Mouse (Mus musculus): ENCODE measurements at regions not wholly inside any gene's neighbourhood (a gene's known extent, or its start where the extent isn't known, plus 50 kb on each side); places are given as distances from the start of the nearest gene placed in this dataset.

DNA sequence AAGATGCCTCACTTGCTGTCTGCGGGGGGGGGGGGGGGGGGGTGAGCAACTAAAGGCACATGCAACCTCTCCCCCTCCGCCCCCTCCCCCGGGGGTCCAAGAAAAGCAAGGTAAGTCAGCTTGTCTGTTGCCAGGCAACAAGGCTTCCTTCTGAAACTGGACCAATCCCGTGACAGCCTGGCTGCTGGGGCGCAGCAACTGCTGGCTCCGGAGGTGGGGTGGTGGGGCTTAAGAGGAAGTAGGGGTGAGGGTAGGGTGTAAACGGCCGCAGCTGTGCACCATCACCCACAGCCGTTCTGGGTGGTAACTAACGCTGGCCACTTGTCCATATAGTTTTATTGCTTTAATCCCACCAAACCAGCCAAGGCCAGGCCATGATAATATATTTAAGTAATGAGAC, 92.2 kb upstream of the Rbm19 start:
- intact Hi-C loops (cut with DNase I), result no loop called here

DNA sequence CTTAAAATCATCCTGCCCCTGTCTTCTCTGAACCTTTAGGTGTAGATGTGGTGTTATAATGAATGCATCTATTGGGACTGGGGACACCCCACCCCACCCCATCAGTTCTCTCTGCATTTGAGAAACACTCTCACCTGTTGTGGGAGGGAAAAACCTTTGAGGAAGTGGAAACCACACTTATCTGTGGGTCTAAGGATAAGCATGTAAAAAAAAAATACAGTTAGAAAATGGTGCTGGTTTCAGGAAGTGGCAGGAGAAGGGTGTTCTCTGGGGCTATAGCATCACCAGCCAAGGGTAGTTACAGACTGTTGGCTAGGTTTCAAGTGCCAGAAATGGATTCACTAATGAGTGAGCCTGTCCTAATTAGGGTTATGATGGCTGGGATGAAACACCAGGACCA, 91.1 kb upstream of the Rbm19 start:
- DNase-seq, result no peak
- intact Hi-C loops (cut with DNase I), result no loop called here

More for the DNA sequence above, 92.2 kb upstream of the Rbm19 start:
- DNase-seq, result no peak

DNA sequence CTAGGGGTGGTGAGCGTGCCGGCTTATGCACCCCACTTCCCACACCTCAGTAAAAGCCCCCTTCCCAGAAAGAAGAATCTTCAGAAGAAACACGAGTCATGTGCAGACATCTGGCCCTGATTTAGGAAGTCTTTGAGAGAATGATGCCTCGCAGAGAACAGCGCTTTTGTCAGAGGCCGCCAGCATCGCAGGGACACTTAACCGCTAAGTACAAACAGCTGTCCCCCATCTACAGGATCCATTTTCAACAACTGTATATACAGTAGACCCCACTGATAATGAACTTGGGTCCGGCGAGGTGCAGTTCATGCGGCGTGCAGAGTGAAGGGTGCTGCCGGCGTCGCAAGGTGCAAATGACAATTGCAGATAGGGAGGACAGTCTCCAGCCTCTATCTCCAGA, 85.4 kb upstream of the Rbm19 start:
- intact Hi-C loops (cut with DNase I), result no loop called here
- DNase-seq, result no peak

DNA sequence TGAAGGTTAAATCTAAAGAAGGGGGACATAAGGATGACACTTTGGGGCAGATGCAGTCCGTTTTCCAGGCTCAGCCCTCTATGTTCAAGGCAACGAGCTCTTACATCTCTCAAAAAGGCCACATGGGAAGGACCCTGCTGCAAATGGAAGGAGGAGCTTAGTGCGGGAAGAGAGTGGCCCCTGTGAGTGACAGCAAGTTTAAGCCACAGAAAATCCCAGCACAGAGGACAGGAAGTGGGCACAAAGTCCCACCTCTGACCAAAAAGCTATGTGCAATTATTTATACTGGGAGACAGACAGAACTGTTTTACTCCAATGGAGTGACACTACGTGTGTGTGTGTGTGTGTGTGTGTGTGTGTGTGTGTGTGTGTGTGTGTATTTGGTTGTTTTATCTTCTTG, 84.7 kb upstream of the Rbm19 start:
- DNase-seq, result no peak
- intact Hi-C loops (cut with DNase I), result no loop called here

DNA sequence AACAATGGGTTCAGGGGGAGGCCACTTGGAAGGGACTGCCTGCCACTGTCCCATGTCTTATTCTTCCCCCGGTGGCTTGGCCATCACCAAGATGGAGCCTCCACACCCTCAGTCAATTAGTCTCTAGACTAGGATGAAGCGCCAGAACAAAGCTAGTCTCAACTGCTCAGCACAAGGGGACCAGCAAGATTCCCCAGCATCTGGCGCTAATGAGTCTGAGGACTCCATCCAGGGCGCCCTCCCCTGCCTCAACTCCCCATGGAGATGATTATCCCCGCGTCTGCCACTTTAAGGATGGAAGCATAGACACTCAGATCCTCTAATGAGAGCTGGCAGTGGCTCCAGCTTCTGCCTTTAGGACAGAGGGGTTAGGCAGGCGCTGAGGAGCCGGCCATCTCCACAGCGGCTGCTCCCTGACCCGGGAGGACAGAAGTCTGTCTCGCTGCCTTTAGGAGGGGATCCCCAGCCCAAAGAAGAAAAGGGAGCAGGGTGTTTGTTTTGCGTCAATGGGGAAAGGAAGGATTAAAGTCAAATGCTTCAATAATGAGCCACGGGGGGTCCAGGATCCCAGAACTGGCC, 81.7 kb upstream of the Rbm19 start:
- intact Hi-C loops (cut with DNase I), result no loop called here

DNA sequence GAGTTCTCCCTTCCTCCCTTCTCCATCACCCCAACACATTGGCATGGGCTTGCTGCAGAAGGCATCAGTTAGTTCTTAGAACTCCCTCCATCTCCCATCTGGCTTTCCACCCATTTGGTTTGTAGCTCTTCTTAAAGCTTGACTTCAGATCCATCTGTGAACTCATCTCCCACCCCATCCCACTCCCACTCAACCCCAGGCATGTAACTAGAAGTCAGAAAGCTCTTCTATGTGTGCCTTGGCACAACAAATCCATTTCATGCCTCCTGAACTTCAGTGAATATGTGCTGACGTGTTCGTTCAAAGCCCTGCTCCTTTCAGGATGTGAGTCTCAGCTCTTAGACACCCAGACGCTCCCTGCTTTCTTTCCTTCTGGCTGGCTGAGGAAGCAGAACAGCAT, 81.0 kb upstream of the Rbm19 start:
- intact Hi-C loops (cut with DNase I), result no loop called here
- DNase-seq, result no peak

More for the DNA sequence above, 81.7 kb upstream of the Rbm19 start:
- DNase-seq, result no peak

DNA sequence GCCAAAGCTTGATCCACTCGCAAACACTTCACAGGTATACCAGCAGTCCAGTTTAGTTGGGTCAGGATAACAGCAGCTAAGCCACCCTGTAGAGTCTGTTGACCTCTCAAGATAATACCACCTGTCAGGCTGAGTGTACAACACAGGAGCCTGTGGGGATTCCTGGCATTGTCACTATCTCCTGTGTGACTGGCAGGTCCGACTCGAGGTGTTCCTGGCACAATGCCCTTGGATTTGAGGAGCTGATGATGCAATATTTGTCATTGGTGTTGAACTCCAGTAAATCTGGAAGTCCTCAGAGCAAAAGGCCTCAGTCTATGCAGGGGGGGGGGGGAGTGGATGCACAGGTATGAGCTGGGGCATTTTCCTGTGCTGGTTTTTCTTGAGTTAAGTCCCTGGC, 78.5 kb upstream of the Rbm19 start:
- intact Hi-C loops (cut with DNase I), result no loop called here
- DNase-seq, result no peak

DNA sequence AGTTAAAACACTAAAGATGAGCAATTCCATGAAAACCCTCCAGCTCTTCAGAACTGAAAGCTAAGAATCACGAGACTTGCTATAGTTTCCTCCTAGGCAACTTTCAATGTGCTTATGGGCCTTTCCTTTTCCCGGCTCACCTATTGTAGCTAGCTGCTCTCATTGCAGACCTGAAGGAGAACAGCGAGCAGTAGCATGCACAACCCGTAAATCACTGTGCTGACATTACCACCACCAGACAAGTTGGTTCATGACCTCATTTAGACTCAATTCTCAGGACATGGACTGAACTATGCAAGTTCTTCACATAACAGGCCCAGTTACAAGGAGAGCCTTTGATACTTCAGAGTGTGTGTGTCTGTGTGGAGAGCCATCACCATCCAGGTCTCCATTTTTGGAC, 72.5 kb upstream of the Rbm19 start:
- no peak for DNase-seq
- intact Hi-C loops (cut with DNase I), result no loop called here

DNA sequence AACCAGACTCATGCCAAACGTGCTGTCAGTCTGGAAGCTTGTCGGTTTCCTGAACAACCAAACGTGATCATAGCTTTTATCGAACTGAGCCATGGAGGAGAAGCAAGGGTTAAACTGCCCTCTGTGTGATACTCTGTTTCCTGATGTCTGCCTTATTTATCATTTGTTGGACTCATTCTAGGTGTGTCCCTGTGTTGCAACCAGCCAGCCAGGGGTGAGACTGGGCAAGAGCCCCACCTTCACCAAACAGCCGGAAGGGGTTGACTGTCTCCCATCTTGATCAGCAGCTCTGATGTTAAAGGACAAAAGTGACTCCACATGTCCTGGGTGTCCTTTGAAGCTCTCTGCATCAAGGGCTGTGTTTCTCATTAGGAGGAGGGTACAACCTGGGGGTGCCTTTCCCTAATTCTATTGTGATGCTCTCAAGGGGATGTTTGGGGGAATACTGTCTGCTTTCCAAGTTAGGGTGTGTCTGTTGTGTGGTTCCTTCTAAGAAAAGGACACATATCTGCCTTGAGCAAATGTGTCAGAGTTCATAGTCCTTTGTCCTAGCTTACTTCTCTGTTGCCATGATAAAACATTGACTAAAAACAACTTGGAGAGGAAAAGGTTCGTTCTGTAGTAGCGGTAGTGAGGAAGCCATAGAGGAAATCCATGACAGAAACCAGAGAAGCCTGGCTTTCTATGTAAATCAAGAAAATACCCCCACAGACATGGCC, 67.0 kb upstream of the Rbm19 start:
- DNase-seq, result no peak
- intact Hi-C loops (cut with DNase I), result no loop called here

DNA sequence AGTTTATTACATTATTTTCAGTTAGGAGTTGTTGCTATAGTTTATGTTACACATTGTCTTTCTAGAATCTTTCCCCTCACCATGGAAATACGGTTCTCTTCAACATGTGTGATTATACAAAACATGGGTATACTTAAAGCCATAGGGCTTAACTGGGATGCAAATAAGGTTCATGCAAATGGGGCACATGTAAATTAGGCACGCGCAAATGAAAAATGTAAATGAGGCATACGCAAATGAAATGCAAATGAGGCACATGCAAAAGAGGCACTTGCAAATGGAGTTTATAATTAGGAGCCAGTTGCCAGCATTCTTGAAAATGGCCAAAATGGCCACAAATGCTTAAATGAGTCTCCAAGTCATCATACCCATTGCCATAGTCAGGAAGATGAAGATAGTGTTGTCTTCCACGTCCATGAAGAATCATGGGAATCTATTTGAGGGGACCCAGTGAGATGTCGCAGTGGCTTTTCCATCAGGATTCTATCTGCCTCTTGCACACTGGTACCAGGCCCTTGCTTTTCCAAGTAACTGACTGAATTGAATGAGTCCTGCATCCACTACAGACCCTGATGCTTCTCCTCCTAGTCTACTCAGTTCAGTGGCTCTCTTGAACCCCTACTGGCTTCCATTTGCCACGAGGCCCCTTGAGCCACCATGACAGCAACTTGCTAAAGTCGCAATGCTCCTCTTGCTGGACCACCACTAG, 65.4 kb upstream of the Rbm19 start:
- DNase-seq, result no peak
- intact Hi-C loops (cut with DNase I), result no loop called here

DNA sequence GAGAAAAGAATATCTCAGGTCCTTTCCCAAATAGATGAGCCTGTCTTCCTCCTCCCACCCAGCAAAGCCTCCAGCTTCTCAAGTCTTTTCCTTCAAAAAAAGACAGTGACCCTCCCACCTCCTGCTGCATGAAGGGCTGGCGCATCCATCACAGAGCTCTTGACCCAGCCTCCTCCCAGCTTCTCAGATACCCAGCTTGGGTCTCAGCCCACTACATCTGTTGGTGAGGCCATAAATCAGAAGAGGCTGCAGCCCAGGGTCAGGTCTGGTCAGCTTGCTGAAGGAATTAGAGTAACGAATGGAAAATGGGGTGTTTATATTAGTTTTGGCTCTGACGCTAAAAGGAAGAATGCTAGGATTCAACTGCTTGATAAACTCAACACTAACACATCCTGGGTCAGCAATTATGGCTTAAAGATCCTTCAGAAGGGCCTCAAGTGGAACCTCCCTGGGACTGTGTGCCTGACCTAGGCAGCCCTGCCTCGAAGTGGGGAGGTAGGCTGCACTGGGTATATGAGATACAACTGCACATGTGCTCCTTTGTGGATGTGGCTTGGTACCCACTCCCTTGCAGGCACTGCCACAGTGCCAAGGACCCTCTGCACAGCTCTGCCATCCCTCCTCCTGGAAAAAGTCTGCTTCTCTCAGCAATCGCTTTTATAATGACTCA, 61.6 kb upstream of the Rbm19 start:
- intact Hi-C loops (cut with DNase I), result no loop called here
- no peak for DNase-seq
